Mouse (Mus musculus) cerebellum, adult 8-10 months (tissue): ENCODE results near the gene 1700042G07Rik.

Experiments
- DNase-seq: peaks from one replicate; pipeline ENCODE4 v3.0.0; 2022

Gene 1700042G07Rik

GRCm38 (mm10) chr4:116173072-116173471 lies at the start of gene 1700042G07Rik, which contains the start of gene Gm49337:
Gene 1700042G07Rik (plus strand): TSS chr4:116173372.
Gene Gm49337 (plus strand): TSS chr4:116173384.
- no peak for DNase-seq

- DNase-seq, result peak; percentile 68
Observed at GRCm38 (mm10) chr4:116123602-116124519, 49.3 kb upstream of the 1700042G07Rik start, which contains the start of the genes Rad54l and Pomgnt1. Gene Rad54l (minus strand): TSS chr4:116123690. Gene Pomgnt1 (plus strand): TSS chr4:116123840.

GRCm38 (mm10) chr4:116125803-116126386 lies 47.3 kb upstream of the 1700042G07Rik start:
- DNase-seq, result no peak

GRCm38 (mm10) chr4:116127956-116128355 lies 45.2 kb upstream of the 1700042G07Rik start:
- no peak for DNase-seq

- DNase-seq, result no peak
Observed at GRCm38 (mm10) chr4:116133126-116133525, 40.0 kb upstream of the 1700042G07Rik start.

GRCm38 (mm10) chr4:116134990-116135389 lies 38.2 kb upstream of the 1700042G07Rik start:
- DNase-seq, result no peak

GRCm38 (mm10) chr4:116137421-116137996 lies 35.7 kb upstream of the 1700042G07Rik start:
- no peak for DNase-seq

- DNase-seq, result no peak
Observed at GRCm38 (mm10) chr4:116140801-116141574, 32.2 kb upstream of the 1700042G07Rik start.

GRCm38 (mm10) chr4:116141736-116142135 lies 31.4 kb upstream of the 1700042G07Rik start:
- DNase-seq, result no peak

GRCm38 (mm10) chr4:116142269-116142668 lies 30.9 kb upstream of the 1700042G07Rik start:
- no peak for DNase-seq

GRCm38 (mm10) chr4:116143317-116143811 lies 29.8 kb upstream of the 1700042G07Rik start:
- peak; percentile 94 for DNase-seq

GRCm38 (mm10) chr4:116143891-116144717 lies 29.1 kb upstream of the 1700042G07Rik start:
- DNase-seq, result peak; percentile 82

GRCm38 (mm10) chr4:116149812-116150155 lies 23.4 kb upstream of the 1700042G07Rik start:
- DNase-seq, result no peak

- DNase-seq, result peak; percentile 65
Observed at GRCm38 (mm10) chr4:116150156-116150861, 22.9 kb upstream of the 1700042G07Rik start.

GRCm38 (mm10) chr4:116150862-116151221 lies 22.3 kb upstream of the 1700042G07Rik start:
- DNase-seq, result no peak

GRCm38 (mm10) chr4:116151238-116151637 lies 21.9 kb upstream of the 1700042G07Rik start, which contains the start of gene Lurap1:
Gene Lurap1 (minus strand): TSS chr4:116151338.
- no peak for DNase-seq

GRCm38 (mm10) chr4:116152702-116153101 lies 20.5 kb upstream of the 1700042G07Rik start:
- no peak for DNase-seq

- DNase-seq, result no peak
Observed at GRCm38 (mm10) chr4:116157882-116158281, 15.3 kb upstream of the 1700042G07Rik start.

GRCm38 (mm10) chr4:116159912-116160311 lies 13.3 kb upstream of the 1700042G07Rik start:
- no peak for DNase-seq

GRCm38 (mm10) chr4:116160769-116161168 lies 12.4 kb upstream of the 1700042G07Rik start:
- DNase-seq, result no peak

GRCm38 (mm10) chr4:116162142-116162541 lies 11.0 kb upstream of the 1700042G07Rik start:
- no peak for DNase-seq
